8 mouse cellular contexts compared by ENCODE assay signal in genomic region chr14:120831847-120832613, GRCm38 (mm10).
DNase-seq lines count a peak whose midpoint lies in the region; ATAC-seq and TF ChIP-seq lines count a peak whose summit lies in the region.

No protein-coding gene starts in this region.

- H3K4me2 ChIP-seq in forebrain, embryonic 16.5 days (ENCODE audit: low read length): peak overlapping the region; percentile 54
- peak overlapping the region; percentile 55 for H3K4me2 ChIP-seq in lung, embryonic 14.5 days

- peaks cover 6% of the 10 kb centered on the region; the same call in 1 of the 2 replicates for H3K4me1 ChIP-seq in forebrain, embryonic 16.5 days (replicated peaks; ENCODE audit: control insufficient read depth, insufficient read depth, low read length)
- peaks cover 4% of the 10 kb centered on the region; the same call in 1 of the 2 replicates for H3K4me1 ChIP-seq in lung, embryonic 14.5 days (ENCODE audit: insufficient read depth)
- H3K4me1 ChIP-seq in olfactory bulb, adult 2 months (ENCODE audit: control insufficient read depth, insufficient read depth, low read length): peaks cover 6% of the 10 kb centered on the region
- peaks cover 4% of the 10 kb centered on the region for H3K4me1 ChIP-seq in thymus, adult 2 months (replicated peaks; ENCODE audit: control insufficient read depth, insufficient read depth, low read length)

- no peak for TF ChIP-seq POLR2A in olfactory bulb, adult 2 months (IDR thresholded peaks at IDR 0.05; ENCODE audit: insufficient read depth, low read depth, low read length)
- 0 out of 2 replicates have a peak, but pooled peaks have one; percentile 19 for TF ChIP-seq POLR2A in thymus, adult 2 months (IDR thresholded peaks at IDR 0.05; ENCODE audit: control insufficient read depth, extremely low read depth, insufficient read depth, low read length, poor library complexity)

- no peaks in the 10 kb centered on the region for H3K27me3 ChIP-seq in forebrain, embryonic 16.5 days (replicated peaks; ENCODE audit: control insufficient read depth, insufficient read depth, low read length)
- no peaks in the 10 kb centered on the region for H3K27me3 ChIP-seq in lung, embryonic 14.5 days (ENCODE audit: insufficient read depth, low read length)
- no peaks in the 10 kb centered on the region for H3K27me3 ChIP-seq in thymus, adult 2 months (ENCODE audit: control insufficient read depth, insufficient read depth, low read length)

- DNase-seq in ES-CJ7 (ENCODE audit: low read depth, low spot score): peak; percentile 97
- DNase-seq in cerebellum, adult 11 months: peak; percentile 79
- DNase-seq in heart, postnatal 36 days: peak; percentile 89 to 91
- peak; percentile 89 to 91 for DNase-seq in layer of hippocampus, adult 2 months (ENCODE audit: low spot score in 2 of 2)
- peak; percentile 99 for DNase-seq in lung, embryonic 14.5 days
- peak; percentile 88 for DNase-seq in thymus, adult 2 months

- TF ChIP-seq CTCF in layer of hippocampus, adult 2 months (conservative IDR thresholded peaks at IDR 0.05): peak; percentile 97
- peak; percentile 98 for TF ChIP-seq CTCF in lung, embryonic 14.5 days (IDR thresholded peaks at IDR 0.05; ENCODE audit: low read depth)
- peak; percentile 80 for TF ChIP-seq CTCF in olfactory bulb, adult 2 months (IDR thresholded peaks at IDR 0.05; ENCODE audit: insufficient read depth, low read depth, low read length)
- peak; percentile 79; the same call in 1 of the 2 replicates for TF ChIP-seq CTCF in thymus, adult 2 months (IDR thresholded peaks at IDR 0.05; ENCODE audit: borderline replicate concordance, control insufficient read depth, extremely low read depth, insufficient read depth, low read length, poor library complexity)

- no peaks in the 10 kb centered on the region for H3K36me3 ChIP-seq in forebrain, embryonic 16.5 days (ENCODE audit: control insufficient read depth, insufficient read depth)
- no peaks in the 10 kb centered on the region for H3K36me3 ChIP-seq in lung, embryonic 14.5 days (ENCODE audit: insufficient read depth)
- no peaks in the 10 kb centered on the region for H3K36me3 ChIP-seq in thymus, adult 2 months (ENCODE audit: control insufficient read depth, insufficient read depth, low read length)

- ATAC-seq in forebrain, embryonic 16.5 days: peak; percentile 62
- ATAC-seq in lung, embryonic 14.5 days (ENCODE audit: insufficient read depth): peak; percentile 86

- intact Hi-C loops in heart, postnatal 36 days (cut with DNase I): loop anchor here (2.0 to 10.0 kb wide), 6 partner anchors 79 to 753 kb away; partner anchors contain the start of genes Farp1 and Ipo5

- no peak overlapping the region for H3K27ac ChIP-seq in forebrain, embryonic 16.5 days (ENCODE audit: low read length)
- peak overlapping the region; percentile 91 for H3K27ac ChIP-seq in layer of hippocampus, adult 2 months
- H3K27ac ChIP-seq in lung, embryonic 14.5 days (ENCODE audit: low read depth): peak overlapping the region; percentile 86
- peak overlapping the region; percentile 65; the same call in 1 of the 2 replicates for H3K27ac ChIP-seq in olfactory bulb, adult 2 months (ENCODE audit: insufficient read depth, low read depth, low read length)
- no peak overlapping the region for H3K27ac ChIP-seq in thymus, adult 2 months (ENCODE audit: control insufficient read depth, insufficient read depth, low read length)

- whole genome bisulfite sequencing in forebrain, embryonic 16.5 days: 9% methylated on average over 23 of the region's 23 CpGs
- 2% methylated on average over 23 of the region's 23 CpGs for WGBS in lung, embryonic 14.5 days
- 2% methylated on average over 23 of the region's 23 CpGs for WGBS in olfactory bulb, adult 2 months
- WGBS in thymus, adult 2 months: 5% methylated on average over 23 of the region's 23 CpGs

- no peaks in the 10 kb centered on the region for H3K9me3 ChIP-seq in forebrain, embryonic 16.5 days (ENCODE audit: control insufficient read depth, low read length)
- no peaks in the 10 kb centered on the region for H3K9me3 ChIP-seq in lung, embryonic 14.5 days (ENCODE audit: low read depth, low read length)

- no peak overlapping the region for H3K9ac ChIP-seq in forebrain, embryonic 16.5 days (replicated peaks; ENCODE audit: low read depth, low read length)
- H3K9ac ChIP-seq in lung, embryonic 14.5 days: peak overlapping the region; percentile 3

- peak overlapping the region; percentile 31 for H3K4me3 ChIP-seq in forebrain, embryonic 16.5 days (replicated peaks; ENCODE audit: low read length)
- peak overlapping the region; percentile 61 for H3K4me3 ChIP-seq in layer of hippocampus, adult 2 months
- H3K4me3 ChIP-seq in lung, embryonic 14.5 days (ENCODE audit: low read depth, low read length): peak overlapping the region; percentile 13
- H3K4me3 ChIP-seq in olfactory bulb, adult 2 months (ENCODE audit: insufficient read depth, low read depth, low read length): peak overlapping the region; percentile 41
- H3K4me3 ChIP-seq in thymus, adult 2 months (ENCODE audit: control insufficient read depth, insufficient read depth, low read length): peak overlapping the region; percentile 31

Comparison
In these comparisons a context has a peak if more than half of its experiments do, and no peak if none do; other contexts are left out.
1. H3K27ac ChIP-seq: peak in layer of hippocampus, adult 2 months (single experiment), lung, embryonic 14.5 days (single experiment) and olfactory bulb, adult 2 months (single experiment); none in forebrain, embryonic 16.5 days (single experiment) and thymus, adult 2 months (single experiment).
2. Peak in every context shown above with its lines, with median percentiles within 50 percentile points of each other: DNase-seq, H3K4me3 ChIP-seq and CTCF ChIP-seq.